Mouse (Mus musculus): ENCODE results near the gene Pdhx. TPM values are rescaled to one million over a fixed set of nuclear protein-coding genes. Genes with fewer than 3 reads are reported as not detected.

The Pdhx gene
- polyA plus RNA-seq, 1 experiment from 2014 or later = 38.7 TPM

DNA sequence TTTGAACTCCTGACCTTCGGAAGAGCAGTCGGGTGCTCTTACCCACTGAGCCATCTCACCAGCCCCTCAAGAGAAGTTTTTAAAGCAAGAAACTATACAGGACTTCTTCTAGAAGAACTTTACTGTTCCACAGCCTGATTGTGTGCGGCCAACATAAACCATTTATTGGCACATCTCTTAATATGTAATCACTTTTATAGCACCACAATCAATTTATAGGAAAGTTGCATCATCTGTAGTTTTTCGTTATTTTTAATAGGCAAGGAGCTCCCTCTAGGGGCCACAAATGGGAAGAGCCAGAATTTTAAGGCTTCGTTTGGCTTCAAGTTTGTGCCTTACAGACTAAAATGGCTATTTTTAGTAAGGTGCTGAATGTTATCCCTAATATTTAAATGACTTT, 11.1 kb upstream of the Pdhx start:
- Histone ChIP-seq H3K9ac (no peak overlapping the region), H3K4me2 (no peak overlapping the region), H3K9me3 (no peaks in the 10 kb centered on the region), H3K27ac (no peak overlapping the region), H3K4me1 (no peaks in the 10 kb centered on the region), H3K27me3 (no peaks in the 10 kb centered on the region), H3K4me3 (no peak overlapping the region), H3K36me3 (peaks cover 29% of the 10 kb centered on the region)
- no peak for ATAC-seq (ENCODE audit: insufficient number of reproducible peaks, insufficient read depth, low FRiP score, low TSS enrichment, low read depth)
- 61% methylated on average over 5 of the region's 5 CpGs for WGBS

DNA sequence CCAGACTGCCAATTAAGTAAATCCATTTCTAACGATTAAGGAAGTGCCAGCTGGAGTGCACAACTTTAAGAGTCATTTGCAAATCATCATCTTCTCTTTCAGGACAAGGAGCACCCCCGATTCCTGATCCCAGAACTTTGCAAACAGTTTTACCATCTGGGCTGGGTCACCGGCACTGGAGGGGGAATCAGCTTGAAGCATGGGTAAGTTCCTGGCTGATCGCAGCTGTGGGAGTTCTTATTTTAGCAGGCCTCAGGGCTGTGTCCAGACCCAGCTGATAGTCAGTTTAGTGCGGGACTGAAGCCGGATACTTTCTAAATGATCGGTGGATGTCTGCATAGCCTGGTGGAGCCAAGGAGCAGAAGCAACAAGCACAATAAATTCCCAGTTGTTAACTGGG, 9.5 kb upstream of the Pdhx start:
- Histone ChIP-seq H3K9me3 (no peaks in the 10 kb centered on the region), H3K9ac (no peak overlapping the region), H3K4me2 (no peak overlapping the region), H3K4me3 (no peak overlapping the region), H3K27ac (no peak overlapping the region), H3K36me3 (peaks cover 15% of the 10 kb centered on the region), H3K4me1 (no peaks in the 10 kb centered on the region), H3K27me3 (no peaks in the 10 kb centered on the region)
- 72% methylated on average over 7 of the region's 7 CpGs for WGBS
- no peak for ATAC-seq (ENCODE audit: insufficient number of reproducible peaks, insufficient read depth, low FRiP score, low TSS enrichment, low read depth)

DNA sequence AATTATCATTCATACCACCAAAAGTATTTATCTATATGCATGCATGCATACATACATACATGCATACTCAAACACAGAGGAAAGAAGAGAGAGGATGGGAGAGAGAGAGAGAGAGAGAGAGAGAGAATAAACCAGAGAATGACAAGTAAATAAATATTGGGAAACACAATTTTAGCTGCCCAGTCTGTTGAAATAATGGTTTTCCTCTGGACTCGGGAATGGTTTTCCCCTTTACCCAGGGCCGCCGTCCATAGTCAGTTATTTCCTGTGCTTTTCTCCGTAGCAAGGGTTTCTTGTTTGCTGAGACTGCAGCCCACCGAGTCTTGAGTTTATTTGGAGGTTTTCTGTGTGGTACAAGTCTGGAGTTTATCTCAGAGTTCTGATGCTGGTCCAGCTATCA, 8.4 kb upstream of the Pdhx start:
- H3K27me3 ChIP-seq = no peaks in the 10 kb centered on the region
- H3K9me3 ChIP-seq = no peaks in the 10 kb centered on the region
- H3K27ac ChIP-seq = no peak overlapping the region
- whole genome bisulfite sequencing = 74% methylated on average over 5 of the region's 5 CpGs
- no peak for ATAC-seq (ENCODE audit: insufficient number of reproducible peaks, insufficient read depth, low FRiP score, low TSS enrichment, low read depth)
- no peak overlapping the region for H3K4me3 ChIP-seq
- H3K4me2 ChIP-seq = no peak overlapping the region
- 0 out of 2 replicates have a peak, but pooled peaks cover 9% of the 10 kb centered on the region for H3K36me3 ChIP-seq
- no peak overlapping the region for H3K9ac ChIP-seq
- no peaks in the 10 kb centered on the region for H3K4me1 ChIP-seq

DNA sequence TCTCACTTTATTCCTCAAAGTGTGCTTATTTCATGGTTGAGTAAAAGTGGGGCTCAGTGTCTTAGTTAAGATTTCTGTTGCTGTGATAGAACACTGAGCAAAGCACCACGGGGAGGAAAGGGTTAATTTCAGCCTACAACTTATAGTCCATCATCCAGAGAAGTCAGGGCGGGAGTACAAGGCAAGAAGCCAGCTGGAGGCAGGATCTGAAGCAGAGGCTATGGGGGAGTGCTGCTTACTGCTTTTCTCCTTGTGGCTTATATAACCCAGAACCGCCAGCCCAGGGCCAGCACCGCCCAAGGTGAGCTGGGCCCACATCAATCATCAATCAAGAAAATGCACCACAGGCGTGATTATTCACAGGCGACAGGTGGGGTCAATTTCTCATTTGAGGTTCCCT, 7.8 kb upstream of the Pdhx start:
- Histone ChIP-seq H3K9me3 (no peaks in the 10 kb centered on the region), H3K36me3 (0 out of 2 replicates have a peak, but pooled peaks cover 9% of the 10 kb centered on the region), H3K27ac (no peak overlapping the region), H3K9ac (no peak overlapping the region), H3K4me1 (no peaks in the 10 kb centered on the region), H3K4me3 (no peak overlapping the region), H3K4me2 (no peak overlapping the region), H3K27me3 (no peaks in the 10 kb centered on the region)
- WGBS = 69% methylated on average over 6 of the region's 6 CpGs
- no peak for ATAC-seq (ENCODE audit: insufficient number of reproducible peaks, insufficient read depth, low FRiP score, low TSS enrichment, low read depth)

DNA sequence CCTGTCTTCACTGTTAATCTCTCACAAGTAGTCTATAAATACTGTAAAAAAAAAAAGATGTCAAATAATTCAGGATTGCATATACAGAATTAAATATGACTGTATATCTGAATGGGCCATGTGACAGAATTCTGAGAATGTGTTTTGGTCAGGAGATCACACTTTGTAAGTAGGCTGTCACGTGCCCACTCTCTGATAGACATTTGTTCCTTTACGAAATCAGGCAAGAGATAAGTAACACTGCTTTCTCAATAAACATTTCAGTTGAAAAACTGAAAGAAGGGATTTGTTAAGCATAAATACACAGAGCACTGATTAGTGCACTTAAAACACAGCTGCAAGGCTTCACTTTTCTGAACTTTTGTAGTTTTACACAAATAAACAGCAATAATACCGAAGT, 2.7 kb downstream of the Pdhx start:
- WGBS = 82% methylated on average over 3 of the region's 3 CpGs
- Histone ChIP-seq H3K4me3 (no peak overlapping the region), H3K4me1 (peaks cover 17% of the 10 kb centered on the region; the same call in 1 of the 2 replicates), H3K27me3 (no peaks in the 10 kb centered on the region), H3K9me3 (no peaks in the 10 kb centered on the region), H3K36me3 (no peaks in the 10 kb centered on the region; the same call in 1 of the 2 replicates), H3K4me2 (no peak overlapping the region), H3K27ac (no peak overlapping the region), H3K9ac (no peak overlapping the region)
- no peak for ATAC-seq (ENCODE audit: insufficient number of reproducible peaks, insufficient read depth, low FRiP score, low TSS enrichment, low read depth)

DNA sequence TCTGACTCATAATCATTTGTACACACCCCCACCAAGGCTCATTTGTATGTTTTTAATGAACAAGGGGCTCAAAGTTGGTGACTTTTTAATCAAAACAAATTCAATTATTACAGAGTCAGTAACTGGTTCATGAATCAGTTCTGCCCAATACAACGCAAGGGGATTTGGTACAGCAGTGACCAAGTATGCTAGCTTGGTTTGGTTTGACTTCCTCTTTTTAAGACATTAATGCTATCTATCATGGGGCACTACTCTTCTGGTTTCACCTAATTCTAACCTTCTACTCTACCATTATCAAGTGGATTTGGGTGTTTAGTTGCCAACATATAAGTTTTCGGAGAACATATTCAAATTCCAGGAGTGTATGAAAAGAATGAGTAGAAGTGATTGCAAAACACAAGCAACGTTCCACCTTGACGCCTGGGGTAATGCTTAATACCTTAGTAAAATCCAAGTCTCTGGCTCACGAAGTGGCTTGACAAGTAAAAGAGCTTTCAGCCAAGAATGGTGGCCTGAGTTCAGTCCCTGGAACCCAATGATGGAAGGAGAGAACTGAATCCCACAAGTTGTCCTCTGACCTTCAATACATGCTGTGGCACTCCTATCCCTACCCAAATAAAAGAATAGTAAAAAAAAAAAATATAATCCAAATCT, 3.4 kb downstream of the Pdhx start:
- no peak for ATAC-seq (ENCODE audit: insufficient number of reproducible peaks, insufficient read depth, low FRiP score, low TSS enrichment, low read depth)
- 93% methylated on average over 5 of the region's 5 CpGs for WGBS
- Histone ChIP-seq H3K4me3 (no peak overlapping the region), H3K4me2 (no peak overlapping the region), H3K27me3 (no peaks in the 10 kb centered on the region), H3K9me3 (no peaks in the 10 kb centered on the region), H3K36me3 (no peaks in the 10 kb centered on the region; the same call in 1 of the 2 replicates), H3K4me1 (peaks cover 17% of the 10 kb centered on the region; the same call in 1 of the 2 replicates), H3K9ac (no peak overlapping the region), H3K27ac (no peak overlapping the region)

DNA sequence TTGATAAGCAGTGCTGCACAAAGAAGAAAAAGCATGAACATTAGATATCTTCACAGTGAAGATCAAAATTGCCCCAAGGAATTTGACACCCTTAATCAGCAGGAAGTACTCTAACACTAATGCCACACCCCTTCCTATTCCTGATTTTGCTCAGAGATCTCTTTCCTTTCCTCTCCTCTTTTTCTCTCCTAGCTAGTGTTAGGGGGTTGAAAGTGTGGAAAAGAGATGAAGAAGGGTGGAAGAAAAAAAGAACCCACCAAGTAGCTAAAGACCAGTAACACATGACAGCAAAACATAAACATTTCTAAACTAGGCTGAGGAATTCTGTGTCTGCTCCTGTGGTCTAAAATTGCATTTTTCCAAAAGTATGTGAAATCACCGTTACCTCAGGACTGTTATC, 4.7 kb downstream of the Pdhx start:
- WGBS = 82% methylated on average over 1 of the region's 1 CpGs
- Histone ChIP-seq H3K4me3 (no peak overlapping the region), H3K27ac (no peak overlapping the region), H3K9ac (no peak overlapping the region), H3K4me2 (no peak overlapping the region), H3K36me3 (no peaks in the 10 kb centered on the region; the same call in 1 of the 2 replicates), H3K9me3 (no peaks in the 10 kb centered on the region), H3K4me1 (peaks cover 20% of the 10 kb centered on the region), H3K27me3 (no peaks in the 10 kb centered on the region)
- ATAC-seq (ENCODE audit: insufficient number of reproducible peaks, insufficient read depth, low FRiP score, low TSS enrichment, low read depth) = no peak

DNA sequence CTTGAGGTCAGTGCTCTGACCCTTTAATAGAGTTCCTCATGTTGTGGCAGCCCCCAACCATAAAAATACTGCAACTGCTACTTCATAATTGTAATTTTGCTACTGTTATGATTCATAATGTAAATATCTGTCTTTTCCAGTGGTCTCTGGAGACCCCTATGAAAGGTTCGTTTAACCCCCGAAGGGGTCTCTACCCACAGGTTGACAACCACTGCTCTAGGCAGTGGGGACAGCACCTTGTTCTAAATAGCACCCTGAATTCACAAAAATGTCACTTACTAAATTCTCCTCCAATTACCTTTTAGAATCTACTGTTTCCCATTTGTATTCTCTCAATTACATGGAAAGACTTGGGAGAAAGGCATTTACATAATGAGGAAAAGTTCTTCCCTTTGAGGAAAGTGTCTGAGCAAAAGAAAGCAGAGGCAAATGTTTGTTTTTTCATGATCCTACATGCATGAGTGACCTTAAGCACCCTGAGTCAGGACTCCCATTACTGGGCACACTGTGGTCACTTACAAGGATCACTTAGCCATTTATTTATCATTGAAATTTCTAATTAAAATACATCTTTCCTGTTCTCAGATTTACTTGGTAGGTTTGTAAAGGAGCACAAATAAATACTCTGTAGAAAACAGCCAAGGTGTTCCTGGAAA, 5.6 kb downstream of the Pdhx start:
- H3K4me3 ChIP-seq = no peak overlapping the region
- H3K9me3 ChIP-seq = no peaks in the 10 kb centered on the region
- H3K4me1 ChIP-seq = peaks cover 25% of the 10 kb centered on the region
- no peaks in the 10 kb centered on the region; the same call in 1 of the 2 replicates for H3K36me3 ChIP-seq
- no peak overlapping the region for H3K27ac ChIP-seq
- ATAC-seq (ENCODE audit: insufficient number of reproducible peaks, insufficient read depth, low FRiP score, low TSS enrichment, low read depth) = no peak
- 90% methylated on average over 2 of the region's 2 CpGs for WGBS
- H3K27me3 ChIP-seq = no peaks in the 10 kb centered on the region
- H3K9ac ChIP-seq = no peak overlapping the region
- H3K4me2 ChIP-seq = no peak overlapping the region

DNA sequence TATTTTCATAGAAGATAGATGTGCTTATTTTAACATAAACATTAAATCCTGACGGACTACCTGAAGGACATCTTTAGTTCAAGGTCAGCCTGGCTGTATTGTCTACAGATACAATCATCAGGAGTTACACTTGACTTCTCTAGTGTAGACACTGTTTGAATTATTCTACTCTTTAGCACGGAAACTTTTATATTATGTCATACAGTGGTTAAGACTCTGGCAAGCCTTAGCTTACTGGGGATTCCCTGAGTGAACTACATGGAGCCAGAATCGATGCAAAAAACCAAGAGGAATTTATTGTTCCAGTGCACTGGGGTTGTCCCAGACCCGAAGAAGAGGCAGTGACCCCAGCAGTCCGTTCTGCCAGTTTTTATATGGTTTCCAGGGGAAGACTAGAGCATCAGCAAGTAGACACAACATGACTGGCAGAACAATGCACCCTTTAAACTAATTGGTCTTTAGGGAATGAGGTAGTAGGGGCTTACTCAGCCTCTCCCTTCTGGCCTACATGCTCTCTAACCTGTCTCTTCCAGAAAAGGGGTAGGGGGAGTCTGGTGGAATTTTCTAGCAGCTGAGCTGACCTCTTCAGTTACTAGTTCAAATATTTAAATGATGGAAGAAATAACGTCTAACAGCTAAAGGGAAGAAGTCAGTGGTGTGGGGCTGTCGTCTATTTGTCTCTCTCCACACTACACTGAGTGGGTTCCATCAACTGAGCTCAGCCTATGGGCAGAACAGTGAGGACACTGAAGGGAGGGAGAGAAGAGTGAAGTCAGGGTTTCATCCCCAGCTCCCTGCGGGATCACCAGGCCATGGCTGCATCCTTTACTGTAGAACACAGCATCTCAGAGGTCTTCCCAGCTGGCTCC, 6.4 kb downstream of the Pdhx start:
- WGBS = 86% methylated on average over 8 of the region's 8 CpGs
- no peak overlapping the region for H3K4me2 ChIP-seq

DNA sequence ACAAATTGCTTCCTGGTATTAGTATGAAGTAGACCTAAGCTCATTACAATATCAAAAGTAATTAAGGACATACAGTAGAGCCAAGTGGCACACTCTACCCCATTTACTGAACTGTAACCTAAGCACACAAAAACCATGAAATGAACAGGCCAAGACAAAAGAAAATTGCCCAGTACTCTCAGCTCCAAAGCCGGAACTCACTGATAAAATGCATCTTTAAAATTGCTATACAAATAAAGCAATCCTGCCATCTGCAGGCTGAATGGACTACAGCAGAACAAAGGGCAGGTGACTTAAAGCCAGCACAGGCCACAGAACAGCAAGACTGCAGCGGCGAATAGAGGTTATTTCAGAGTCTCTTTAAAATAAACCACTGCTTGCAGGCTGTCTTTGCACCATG, 10.4 kb downstream of the Pdhx start:
- ATAC-seq (ENCODE audit: insufficient number of reproducible peaks, insufficient read depth, low FRiP score, low TSS enrichment, low read depth) = no peak

More for the DNA sequence above, 6.4 kb downstream of the Pdhx start:
- Histone ChIP-seq H3K9ac (no peak overlapping the region), H3K9me3 (no peaks in the 10 kb centered on the region), H3K27me3 (no peaks in the 10 kb centered on the region), H3K4me3 (no peak overlapping the region), H3K4me1 (peaks cover 20% of the 10 kb centered on the region), H3K36me3 (no peaks in the 10 kb centered on the region; the same call in 1 of the 2 replicates), H3K27ac (no peak overlapping the region)
- no peak for ATAC-seq (ENCODE audit: insufficient number of reproducible peaks, insufficient read depth, low FRiP score, low TSS enrichment, low read depth)

DNA sequence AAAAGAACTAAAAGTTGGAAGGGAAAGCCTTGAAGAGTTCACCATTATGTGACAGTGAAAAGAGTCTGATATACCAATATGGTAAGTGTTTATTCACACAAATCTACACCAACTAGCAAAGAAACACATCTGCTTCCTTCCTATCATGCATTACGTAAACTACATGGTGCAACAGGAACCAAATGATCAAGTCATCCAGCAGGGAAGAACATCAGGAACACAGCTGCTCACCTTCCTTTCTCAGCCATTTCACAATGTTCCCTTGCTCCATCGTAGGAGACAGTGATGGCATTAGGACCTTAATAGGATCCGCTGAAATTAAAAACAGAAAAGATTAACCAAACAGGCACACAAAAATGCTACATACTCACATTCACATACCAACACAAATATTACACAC, 15.0 kb downstream of the Pdhx start:
- WGBS = 82% methylated on average over 3 of the region's 3 CpGs
- 0 out of 2 replicates have a peak, but pooled peaks cover 13% of the 10 kb centered on the region for H3K36me3 ChIP-seq
- H3K27ac ChIP-seq = no peak overlapping the region; the same call in 1 of the 2 replicates
- no peak overlapping the region for H3K4me3 ChIP-seq
- H3K4me1 ChIP-seq = peaks cover 14% of the 10 kb centered on the region
- no peaks in the 10 kb centered on the region for H3K9me3 ChIP-seq
- no peak overlapping the region for H3K9ac ChIP-seq
- no peaks in the 10 kb centered on the region for H3K27me3 ChIP-seq
- no peak overlapping the region for H3K4me2 ChIP-seq
- ATAC-seq (ENCODE audit: insufficient number of reproducible peaks, insufficient read depth, low FRiP score, low TSS enrichment, low read depth) = no peak

More for the DNA sequence above, 10.4 kb downstream of the Pdhx start:
- no peak overlapping the region for H3K9ac ChIP-seq
- 35% methylated on average over 3 of the region's 3 CpGs for WGBS
- H3K9me3 ChIP-seq = no peaks in the 10 kb centered on the region
- no peaks in the 10 kb centered on the region; the same call in 1 of the 2 replicates for H3K36me3 ChIP-seq
- no peak overlapping the region for H3K4me2 ChIP-seq
- peaks cover 20% of the 10 kb centered on the region for H3K4me1 ChIP-seq
- no peak overlapping the region for H3K27ac ChIP-seq
- H3K4me3 ChIP-seq = no peak overlapping the region
- no peaks in the 10 kb centered on the region for H3K27me3 ChIP-seq

All from embryonic facial prominence, embryonic 13.5 days (tissue).